Mouse (Mus musculus): ENCODE results near the gene Fut2. TPM values are rescaled to one million over a fixed set of nuclear protein-coding genes. Genes with fewer than 3 reads are reported as not detected.

Fut2 gene
- polyA plus RNA-seq, 1 experiment from 2014 or later, result 0.57 TPM

DNA sequence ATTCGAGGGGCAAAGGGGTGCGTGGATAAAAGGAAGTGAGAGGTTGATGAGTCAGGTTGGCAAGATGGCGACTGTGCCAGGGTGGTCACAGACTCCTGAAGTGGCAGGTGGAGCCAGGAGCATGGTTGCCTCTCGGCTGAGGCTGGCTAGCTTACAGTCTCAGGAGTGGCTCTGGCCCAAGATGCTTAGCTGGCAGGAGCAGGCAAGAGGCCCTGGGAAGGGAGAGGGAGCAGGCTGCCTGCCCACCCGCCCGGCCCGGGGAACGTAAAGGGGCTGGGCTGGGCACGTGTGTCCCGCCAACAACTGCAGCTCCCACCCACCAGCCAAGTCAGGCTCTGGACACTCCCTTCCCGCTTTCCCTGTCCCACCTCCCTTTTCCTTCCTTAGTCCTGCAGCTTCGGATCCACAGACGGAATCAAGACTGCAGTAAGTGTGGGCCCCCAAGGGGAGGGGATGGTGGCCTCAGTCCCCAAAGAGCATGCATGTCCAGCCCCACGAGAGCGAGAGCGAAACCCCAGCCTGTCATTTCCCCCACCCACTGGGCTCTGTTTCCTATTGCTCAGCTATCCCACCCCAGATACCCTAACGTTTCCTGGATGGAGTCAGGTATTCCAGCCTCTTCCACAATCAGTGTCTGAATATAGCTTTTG is 24.7 kb downstream of the Fut2 start:
- H3K36me3 ChIP-seq (ENCODE audit: insufficient read depth, low read length), result peaks cover 8% of the 10 kb centered on the region
- H3K27me3 ChIP-seq (ENCODE audit: insufficient read depth, low read length), result no peaks in the 10 kb centered on the region
- H3K27ac ChIP-seq (ENCODE audit: low read length), result peak overlapping the region; percentile 92
- peak overlapping the region; percentile 20; the same call in 1 of the 2 replicates for H3K4me3 ChIP-seq (ENCODE audit: low read length)
- ATAC-seq (ENCODE audit: low FRiP score, low TSS enrichment), result no peak
- 41% methylated on average over 17 of the region's 17 CpGs for WGBS
- H3K4me1 ChIP-seq (ENCODE audit: insufficient read depth, low read length), result peaks cover 55% of the 10 kb centered on the region
- H3K9me3 ChIP-seq (ENCODE audit: low read length), result no peaks in the 10 kb centered on the region
- H3K4me2 ChIP-seq (replicated peaks; ENCODE audit: low read depth, low read length), result peak overlapping the region; percentile 77
- peak overlapping the region; percentile 83 for H3K9ac ChIP-seq (replicated peaks; ENCODE audit: low read length)

DNA sequence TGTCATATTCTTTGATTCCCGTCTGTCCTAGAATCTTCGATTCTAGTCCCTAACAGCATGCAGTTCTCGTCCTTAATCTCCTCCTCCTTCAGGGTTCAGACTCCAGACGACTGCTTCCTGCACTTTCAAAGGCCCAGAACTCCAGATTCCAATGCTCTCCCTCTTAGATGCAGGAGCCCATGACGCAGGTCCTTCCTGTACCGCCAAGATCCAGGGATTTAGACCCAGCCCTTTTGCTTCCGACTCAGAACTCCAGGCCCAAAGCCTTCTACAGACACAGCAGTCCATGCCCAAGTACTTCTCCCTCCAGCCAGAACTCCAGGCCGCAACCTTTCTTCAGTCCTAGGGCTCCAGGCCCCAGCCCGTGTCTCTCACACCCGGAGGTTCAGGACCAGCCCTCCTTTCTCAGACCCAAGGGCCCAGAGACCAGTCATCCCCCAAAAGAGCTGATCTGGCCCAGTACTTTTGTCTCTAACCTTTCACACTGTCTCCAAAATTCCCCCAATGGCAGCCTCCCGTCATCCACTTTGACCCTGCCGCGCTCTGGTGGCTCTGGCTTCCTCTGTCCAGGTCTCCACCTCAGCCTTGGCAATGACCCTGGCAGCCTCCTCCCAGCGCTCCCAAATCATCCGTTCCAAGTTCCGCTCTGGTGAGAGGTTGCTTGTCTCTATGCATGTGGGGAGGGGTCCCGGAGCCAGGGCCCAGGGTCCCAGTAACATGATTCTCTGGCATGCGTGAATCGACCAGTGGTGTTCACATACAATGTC is 25.8 kb downstream of the Fut2 start:
- H3K4me2 ChIP-seq (replicated peaks; ENCODE audit: low read depth, low read length), result no peak overlapping the region
- no peaks in the 10 kb centered on the region for H3K9me3 ChIP-seq (ENCODE audit: low read length)
- no peak for ATAC-seq (ENCODE audit: low FRiP score, low TSS enrichment)
- H3K36me3 ChIP-seq (ENCODE audit: insufficient read depth, low read length), result peaks cover 13% of the 10 kb centered on the region
- H3K4me3 ChIP-seq (ENCODE audit: low read length), result no peak overlapping the region
- H3K27ac ChIP-seq (ENCODE audit: low read length), result peak overlapping the region; percentile 64
- WGBS, result 57% methylated on average over 19 of the region's 19 CpGs
- peaks cover 66% of the 10 kb centered on the region for H3K4me1 ChIP-seq (ENCODE audit: insufficient read depth, low read length)
- no peaks in the 10 kb centered on the region for H3K27me3 ChIP-seq (ENCODE audit: insufficient read depth, low read length)
- H3K9ac ChIP-seq (replicated peaks; ENCODE audit: low read length), result peak overlapping the region; percentile 27; the same call in 1 of the 2 replicates

DNA sequence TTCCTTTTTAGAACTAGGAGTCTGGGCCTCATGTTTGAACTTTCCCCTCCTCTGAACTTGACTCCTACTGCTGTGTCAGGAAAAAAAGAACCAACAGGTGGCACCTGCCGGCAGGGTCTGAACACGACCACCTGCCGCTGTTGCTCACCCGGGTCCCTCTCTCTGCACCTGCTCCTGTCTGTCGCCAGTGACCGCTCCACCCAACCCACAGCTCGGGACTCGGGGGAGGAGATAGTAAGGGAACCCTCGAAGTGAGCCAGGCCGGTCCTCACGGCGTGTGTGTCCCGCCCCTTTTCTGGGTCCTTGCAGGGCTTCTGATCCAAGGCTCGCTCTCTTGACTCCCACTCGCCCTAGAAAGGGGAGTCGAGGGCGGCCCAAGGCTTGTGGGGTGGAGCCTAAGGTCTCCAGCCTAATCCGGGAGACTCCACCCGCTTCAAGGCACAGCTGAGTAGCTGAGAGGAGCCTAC is 26.6 kb downstream of the Fut2 start, which contains the start of gene Mamstr:
Gene Mamstr (plus strand): TSS at position 417 of the 467 bp plus-strand sequence.
- Histone ChIP-seq H3K36me3 (ENCODE audit: insufficient read depth, low read length) (peaks cover 13% of the 10 kb centered on the region), H3K9me3 (ENCODE audit: low read length) (no peaks in the 10 kb centered on the region), H3K9ac (replicated peaks; ENCODE audit: low read length) (peak within 1 kb of the TSS; percentile 27; the same call in 1 of the 2 replicates), H3K4me2 (replicated peaks; ENCODE audit: low read depth, low read length) (no peak within 1 kb of the TSS; the same call in 1 of the 2 replicates), H3K4me3 (ENCODE audit: low read length) (no peak within 1 kb of the TSS), H3K27ac (ENCODE audit: low read length) (peak within 1 kb of the TSS; percentile 64), H3K4me1 (ENCODE audit: insufficient read depth, low read length) (peaks cover 66% of the 10 kb centered on the region), H3K27me3 (ENCODE audit: insufficient read depth, low read length) (no peaks in the 10 kb centered on the region)
- WGBS, result 23% methylated on average over 19 of the region's 19 CpGs
- ATAC-seq (ENCODE audit: low FRiP score, low TSS enrichment), result no peak

DNA sequence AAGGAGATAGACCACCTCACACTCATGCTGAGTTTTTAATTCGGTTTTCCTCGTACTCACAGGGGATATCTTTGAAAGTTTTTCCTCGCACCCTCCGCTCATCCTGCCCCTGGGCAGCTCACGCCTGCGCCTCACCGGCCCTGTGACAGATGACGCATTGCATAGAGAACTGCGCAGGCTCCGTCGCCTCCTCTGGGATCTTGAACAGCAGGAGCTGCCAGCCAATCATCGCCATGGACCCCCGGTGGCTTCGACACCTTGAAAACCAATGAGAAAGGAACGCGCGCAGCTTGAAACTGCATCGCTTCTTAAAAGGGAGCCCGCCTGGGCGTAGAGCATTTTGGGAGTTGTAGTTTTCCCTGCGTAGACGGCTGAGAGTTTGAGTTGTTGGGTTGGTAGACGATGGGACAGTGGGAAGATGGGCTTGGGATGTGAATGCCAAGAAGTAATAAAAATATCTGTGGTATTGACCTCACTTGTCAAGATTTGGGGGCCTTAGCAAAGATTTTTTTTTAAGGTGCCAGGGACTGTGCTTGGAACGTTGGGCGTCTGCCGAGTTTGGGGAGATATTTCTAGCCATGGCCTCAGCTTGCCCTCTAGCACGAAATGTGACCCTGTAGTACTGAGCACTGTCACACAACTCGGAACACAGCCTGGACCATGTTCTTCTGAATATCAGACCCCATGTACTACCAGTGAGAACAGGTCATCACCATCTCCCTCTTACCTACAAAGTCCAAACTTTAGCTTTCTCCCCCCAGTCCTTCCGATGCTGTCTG is 27.4 kb downstream of the Fut2 start:
- Histone ChIP-seq H3K9ac (replicated peaks; ENCODE audit: low read length) (peak overlapping the region; percentile 47), H3K27ac (ENCODE audit: low read length) (0 out of 2 replicates have a peak overlapping the region, but pooled peaks have one; percentile 31), H3K9me3 (ENCODE audit: low read length) (no peaks in the 10 kb centered on the region), H3K27me3 (ENCODE audit: insufficient read depth, low read length) (no peaks in the 10 kb centered on the region), H3K4me2 (replicated peaks; ENCODE audit: low read depth, low read length) (peak overlapping the region; percentile 50), H3K36me3 (ENCODE audit: insufficient read depth, low read length) (peaks cover 13% of the 10 kb centered on the region), H3K4me1 (ENCODE audit: insufficient read depth, low read length) (peaks cover 60% of the 10 kb centered on the region), H3K4me3 (ENCODE audit: low read length) (peak overlapping the region; percentile 35)
- 22% methylated on average over 29 of the region's 29 CpGs for WGBS
- peak; percentile 86 for ATAC-seq (ENCODE audit: low FRiP score, low TSS enrichment)

DNA sequence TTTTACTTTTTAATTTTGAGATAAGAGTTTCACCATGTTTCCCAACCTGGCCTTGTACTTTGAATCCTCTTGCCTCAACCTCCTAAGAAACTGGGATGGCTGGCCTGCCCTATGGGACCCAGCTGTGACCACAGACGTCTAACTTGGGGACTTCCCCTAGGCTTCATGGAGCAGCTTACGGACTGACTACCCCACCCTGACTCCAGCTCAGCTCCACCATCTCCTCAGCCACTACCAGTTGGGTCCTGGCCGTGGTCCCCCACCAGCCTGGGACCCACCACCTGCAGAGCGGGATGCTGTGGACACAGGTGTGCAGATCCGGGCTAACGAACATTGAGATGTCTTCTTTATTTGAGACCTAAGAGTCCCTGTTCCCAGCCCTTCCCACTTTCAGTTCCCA is 28.5 kb downstream of the Fut2 start:
- 93% methylated on average over 6 of the region's 6 CpGs for WGBS
- H3K27ac ChIP-seq (ENCODE audit: low read length), result no peak overlapping the region
- ATAC-seq (ENCODE audit: low FRiP score, low TSS enrichment), result no peak
- peak overlapping the region; percentile 50 for H3K4me2 ChIP-seq (replicated peaks; ENCODE audit: low read depth, low read length)
- no peak overlapping the region for H3K9ac ChIP-seq (replicated peaks; ENCODE audit: low read length)
- no peak overlapping the region for H3K4me3 ChIP-seq (ENCODE audit: low read length)
- H3K9me3 ChIP-seq (ENCODE audit: low read length), result no peaks in the 10 kb centered on the region
- peaks cover 13% of the 10 kb centered on the region for H3K36me3 ChIP-seq (ENCODE audit: insufficient read depth, low read length)
- H3K4me1 ChIP-seq (ENCODE audit: insufficient read depth, low read length), result peaks cover 57% of the 10 kb centered on the region
- H3K27me3 ChIP-seq (ENCODE audit: insufficient read depth, low read length), result no peaks in the 10 kb centered on the region

GRCm38 (mm10) chr7:45635711-45636688 is 30.2 kb downstream of the Fut2 start:
- Histone ChIP-seq H3K9me3 (ENCODE audit: low read length) (no peaks in the 10 kb centered on the region), H3K4me3 (ENCODE audit: low read length) (no peak overlapping the region), H3K4me1 (ENCODE audit: insufficient read depth, low read length) (peaks cover 46% of the 10 kb centered on the region), H3K9ac (replicated peaks; ENCODE audit: low read length) (no peak overlapping the region), H3K27me3 (ENCODE audit: insufficient read depth, low read length) (no peaks in the 10 kb centered on the region), H3K4me2 (replicated peaks; ENCODE audit: low read depth, low read length) (no peak overlapping the region), H3K27ac (ENCODE audit: low read length) (peak overlapping the region; percentile 78), H3K36me3 (ENCODE audit: insufficient read depth, low read length) (peaks cover 13% of the 10 kb centered on the region)
- 58% methylated on average over 15 of the region's 15 CpGs for WGBS
- no peak for ATAC-seq (ENCODE audit: low FRiP score, low TSS enrichment)

- peak overlapping the region; percentile 78 for H3K27ac ChIP-seq (ENCODE audit: low read length)
- no peak for ATAC-seq (ENCODE audit: low FRiP score, low TSS enrichment)
- H3K9ac ChIP-seq (replicated peaks; ENCODE audit: low read length), result no peak overlapping the region
- no peaks in the 10 kb centered on the region for H3K9me3 ChIP-seq (ENCODE audit: low read length)
- peaks cover 13% of the 10 kb centered on the region for H3K36me3 ChIP-seq (ENCODE audit: insufficient read depth, low read length)
- H3K4me1 ChIP-seq (ENCODE audit: insufficient read depth, low read length), result peaks cover 37% of the 10 kb centered on the region
- H3K4me3 ChIP-seq (ENCODE audit: low read length), result no peak overlapping the region
- no peak overlapping the region for H3K4me2 ChIP-seq (replicated peaks; ENCODE audit: low read depth, low read length)
- 79% methylated on average over 11 of the region's 11 CpGs for WGBS
- H3K27me3 ChIP-seq (ENCODE audit: insufficient read depth, low read length), result no peaks in the 10 kb centered on the region
These were observed 31.1 kb downstream of the Fut2 start for GRCm38 (mm10) chr7:45634946-45635681.

- H3K4me1 ChIP-seq (ENCODE audit: insufficient read depth, low read length), result peaks cover 28% of the 10 kb centered on the region
- H3K27me3 ChIP-seq (ENCODE audit: insufficient read depth, low read length), result 0 out of 2 replicates have a peak, but pooled peaks cover 3% of the 10 kb centered on the region
- H3K4me2 ChIP-seq (replicated peaks; ENCODE audit: low read depth, low read length), result peak overlapping the region; percentile 53
- no peak overlapping the region for H3K27ac ChIP-seq (ENCODE audit: low read length)
- peak overlapping the region; percentile 19; the same call in 1 of the 2 replicates for H3K4me3 ChIP-seq (ENCODE audit: low read length)
- no peak; the same call in 1 of the 2 replicates for ATAC-seq (ENCODE audit: low FRiP score, low TSS enrichment)
- 12% methylated on average over 34 of the region's 35 CpGs for WGBS
- H3K36me3 ChIP-seq (ENCODE audit: insufficient read depth, low read length), result peaks cover 13% of the 10 kb centered on the region
- peak overlapping the region; percentile 68 for H3K9ac ChIP-seq (replicated peaks; ENCODE audit: low read length)
- no peaks in the 10 kb centered on the region for H3K9me3 ChIP-seq (ENCODE audit: low read length)
These were observed 33.7 kb downstream of the Fut2 start for GRCm38 (mm10) chr7:45632499-45632898.

All from kidney, embryonic 16.5 days (tissue).